19 mouse cellular contexts compared by ENCODE assay signal in genomic region chr17:62557215-62557614, GRCm38 (mm10).
A peak's percentile ranks its signal among the peaks of the same experiment; 100 is the strongest.
DNase-seq lines count a peak whose midpoint lies in the region; ATAC-seq and TF ChIP-seq lines count a peak whose summit lies in the region.
"Had no signal": no experiment of that assay in that cellular context is flagged by ENCODE, and none has a peak within 500 bp of the region (broad histone marks: within the 10 kb centered on the region; RNA-seq: fewer than 3 reads in every experiment).

No protein-coding gene starts in this region.

- intact Hi-C loops in left cerebral cortex, adult 2 months (cut with DNase I): no loop called here

- no peaks in the 10 kb centered on the region for H3K36me3 ChIP-seq in embryonic facial prominence, embryonic 14.5 days (ENCODE audit: control insufficient read depth, insufficient read depth, low read length)
- H3K36me3 ChIP-seq in embryonic facial prominence, embryonic 10.5 days (replicated peaks): no peaks in the 10 kb centered on the region
- H3K36me3 ChIP-seq in heart, embryonic 12.5 days: no peaks in the 10 kb centered on the region
- no peaks in the 10 kb centered on the region for H3K36me3 ChIP-seq in intestine, embryonic 16.5 days (ENCODE audit: control insufficient read depth, insufficient read depth, low read length)
- H3K36me3 ChIP-seq: embryonic facial prominence, embryonic 13.5 days; hindbrain, embryonic 10.5 days; limb, embryonic 13.5 days; liver, embryonic 15.5 days had no signal

- H3K4me2 ChIP-seq in embryonic facial prominence, embryonic 14.5 days (ENCODE audit: low read depth, low read length): no peak overlapping the region
- H3K4me2 ChIP-seq in heart, embryonic 12.5 days: no peak overlapping the region
- H3K4me2 ChIP-seq in intestine, embryonic 16.5 days (ENCODE audit: low read depth, low read length): no peak overlapping the region
- H3K4me2 ChIP-seq: embryonic facial prominence, embryonic 13.5 days; limb, embryonic 13.5 days; liver, embryonic 15.5 days had no signal

- TF ChIP-seq CTCF in left cerebral cortex, adult 2 months (IDR thresholded peaks at IDR 0.05): no peak

- H3K4me1 ChIP-seq in embryonic facial prominence, embryonic 14.5 days (ENCODE audit: control insufficient read depth, insufficient read depth, low read length): no peaks in the 10 kb centered on the region
- no peaks in the 10 kb centered on the region for H3K4me1 ChIP-seq in embryonic facial prominence, embryonic 10.5 days
- no peaks in the 10 kb centered on the region for H3K4me1 ChIP-seq in heart, embryonic 12.5 days (replicated peaks)
- H3K4me1 ChIP-seq in intestine, embryonic 16.5 days (ENCODE audit: control insufficient read depth, insufficient read depth, low read length): 0 out of 2 replicates have a peak, but pooled peaks cover 3% of the 10 kb centered on the region
- H3K4me1 ChIP-seq: embryonic facial prominence, embryonic 13.5 days; hindbrain, embryonic 10.5 days; limb, embryonic 13.5 days; liver, embryonic 15.5 days; megakaryocyte, embryonic 14.5 days had no signal

- no peak overlapping the region for H3K27ac ChIP-seq in embryonic facial prominence, embryonic 14.5 days (replicated peaks; ENCODE audit: low read depth, low read length)
- H3K27ac ChIP-seq in embryonic facial prominence, embryonic 10.5 days (replicated peaks): no peak overlapping the region
- H3K27ac ChIP-seq in heart, embryonic 12.5 days (ENCODE audit: poor library complexity, severe bottlenecking): no peak overlapping the region
- H3K27ac ChIP-seq in intestine, embryonic 16.5 days (ENCODE audit: low read length): no peak overlapping the region
- H3K27ac ChIP-seq in left cerebral cortex, adult 2 months: no peak overlapping the region
- H3K27ac ChIP-seq: embryonic facial prominence, embryonic 13.5 days; heart, adult 2 months; hindbrain, embryonic 10.5 days; limb, embryonic 13.5 days; liver, embryonic 15.5 days had no signal

- no peak overlapping the region for H3K4me3 ChIP-seq in embryonic facial prominence, embryonic 14.5 days (ENCODE audit: low read depth, low read length)
- no peak overlapping the region for H3K4me3 ChIP-seq in embryonic facial prominence, embryonic 10.5 days
- H3K4me3 ChIP-seq in heart, embryonic 12.5 days: no peak overlapping the region
- no peak overlapping the region for H3K4me3 ChIP-seq in intestine, embryonic 16.5 days (ENCODE audit: low read length)
- H3K4me3 ChIP-seq in left cerebral cortex, adult 2 months: no peak overlapping the region
- H3K4me3 ChIP-seq: embryonic facial prominence, embryonic 13.5 days; heart, adult 2 months; hindbrain, embryonic 10.5 days; limb, embryonic 13.5 days; liver, embryonic 15.5 days; megakaryocyte, embryonic 14.5 days had no signal

- no peak overlapping the region for H3K9ac ChIP-seq in embryonic facial prominence, embryonic 14.5 days (ENCODE audit: low read depth, low read length)
- H3K9ac ChIP-seq in heart, embryonic 12.5 days: no peak overlapping the region
- no peak overlapping the region for H3K9ac ChIP-seq in intestine, embryonic 16.5 days (ENCODE audit: low read depth, low read length)
- H3K9ac ChIP-seq: embryonic facial prominence, embryonic 13.5 days; limb, embryonic 13.5 days; liver, embryonic 15.5 days had no signal

- H3K27me3 ChIP-seq in embryonic facial prominence, embryonic 14.5 days (replicated peaks; ENCODE audit: control insufficient read depth, insufficient read depth, low read length): no peaks in the 10 kb centered on the region
- H3K27me3 ChIP-seq in embryonic facial prominence, embryonic 10.5 days (replicated peaks; ENCODE audit: low read depth, poor library complexity, severe bottlenecking): no peaks in the 10 kb centered on the region
- no peaks in the 10 kb centered on the region for H3K27me3 ChIP-seq in heart, embryonic 12.5 days (replicated peaks)
- no peaks in the 10 kb centered on the region for H3K27me3 ChIP-seq in intestine, embryonic 16.5 days (replicated peaks; ENCODE audit: control insufficient read depth, insufficient read depth, low read length)
- H3K27me3 ChIP-seq: embryonic facial prominence, embryonic 13.5 days; limb, embryonic 13.5 days; liver, embryonic 15.5 days; megakaryocyte, embryonic 14.5 days; Patski had no signal

- DNase-seq in embryonic facial prominence, embryonic 14.5 days (ENCODE audit: low spot score): peak; percentile 56
- no peak for DNase-seq in embryonic facial prominence, embryonic 10.5 days (ENCODE audit: low spot score)
- DNase-seq in heart, adult 9 months (ENCODE audit: low spot score in 2 of 2): peak; percentile 21 to 23
- DNase-seq in 3T3-L1 (ENCODE audit: low read depth, low spot score): peak; percentile 32
- no peak for DNase-seq in left cerebral cortex, adult 2 months (ENCODE audit: extremely low spot score in 1 of 2, low spot score in 2 of 2)
- no peak for DNase-seq in ovary, adult 18-20 months (ENCODE audit: low spot score)
- DNase-seq: cerebellum, adult 11 months; cerebellum, postnatal 36 days had no signal

- H3K9me3 ChIP-seq in embryonic facial prominence, embryonic 14.5 days (ENCODE audit: control insufficient read depth, low read length): no peaks in the 10 kb centered on the region
- H3K9me3 ChIP-seq in embryonic facial prominence, embryonic 10.5 days: no peaks in the 10 kb centered on the region
- no peaks in the 10 kb centered on the region for H3K9me3 ChIP-seq in heart, embryonic 12.5 days (replicated peaks)
- H3K9me3 ChIP-seq in intestine, embryonic 16.5 days (ENCODE audit: control insufficient read depth, low read length): no peaks in the 10 kb centered on the region
- H3K9me3 ChIP-seq: embryonic facial prominence, embryonic 13.5 days; hindbrain, embryonic 10.5 days; limb, embryonic 13.5 days; liver, embryonic 15.5 days had no signal

- no peak for ATAC-seq in embryonic facial prominence, embryonic 14.5 days (ENCODE audit: low read depth)
- ATAC-seq in heart, embryonic 12.5 days (ENCODE audit: insufficient number of reproducible peaks, low FRiP score): no peak
- peak; percentile 75 for ATAC-seq in intestine, embryonic 16.5 days
- ATAC-seq: inflammation-experienced regulatory T-cells, adult 6 months; midbrain, embryonic 16.5 days; Patski had no signal

- WGBS in embryonic facial prominence, embryonic 14.5 days: 65% methylated on average over 6 of the region's 6 CpGs
- 64% methylated on average over 6 of the region's 6 CpGs for WGBS in embryonic facial prominence, embryonic 10.5 days
- 74% methylated on average over 6 of the region's 6 CpGs for WGBS in heart, embryonic 12.5 days
- WGBS in intestine, embryonic 16.5 days: 56% methylated on average over 6 of the region's 6 CpGs

Comparison
In these comparisons a context has a peak if more than half of its experiments do, and no peak if none do; other contexts are left out.
1. DNase-seq: peak in embryonic facial prominence, embryonic 14.5 days (single experiment), heart, adult 9 months (2 of 2) and 3T3-L1 (single experiment); none in embryonic facial prominence, embryonic 10.5 days (single experiment), left cerebral cortex, adult 2 months (0 of 2) and ovary, adult 18-20 months (single experiment).